Mouse (Mus musculus) liver, postnatal 0 days (tissue): Measurements from ENCODE around the gene Mex3b.

Experiments used
- CTCF ChIP-seq: sonication (generic); IDR thresholded peaks from 2 replicates; pipeline ENCODE4 v1.5.1; 2016; ENCODE audit warnings: antibody characterized with exemption, low read depth
- EP300 ChIP-seq: IDR thresholded peaks from 2 replicates; pipeline ENCODE4 v1.6.1; 2016; ENCODE audit warnings: antibody characterized with exemption, low read depth, mild to moderate bottlenecking

GRCm38 (mm10) chr7:82866486-82867270 lies 455 bp upstream of the Mex3b start:
- TF ChIP-seq EP300, result no peak
- no peak for TF ChIP-seq CTCF
